Mouse (Mus musculus) lung, postnatal 0 days (tissue): ENCODE results near the gene Sidt2. TPM values are rescaled to one million over a fixed set of nuclear protein-coding genes. Genes with fewer than 3 reads are reported as not detected.

ENCODE experiments used
- ATAC-seq: fragments of 200-750 bp; cut with Nextera tagmentation; 2 replicates; pipeline ENCODE4 v1.8.0; 2017; ENCODE audit warnings: moderate library complexity
- DNase-seq: peaks from one replicate; pipeline ENCODE4 v3.0.0-alpha.2; 2016; ENCODE audit warnings: low spot score
- H3K27ac ChIP-seq: fragments of 300-500 bp; sonication (generic); 2 replicates; pipeline ENCODE4 v1.5.1; 2014; ENCODE audit warnings: antibody characterized with exemption, mild to moderate bottlenecking, low read length, mixed read lengths
- H3K27me3 ChIP-seq: fragments of 300-500 bp; sonication (generic); replicated peaks from 2 replicates; pipeline ENCODE4 v1.6.1; 2014; ENCODE audit warnings: low read length, mixed read lengths; ENCODE audit not compliant: insufficient read depth
- H3K36me3 ChIP-seq: fragments of 300-500 bp; sonication (generic); 2 replicates; pipeline ENCODE4 v1.6.1; 2014; ENCODE audit warnings: low read length, mixed read lengths; ENCODE audit not compliant: insufficient read depth
- H3K4me1 ChIP-seq: fragments of 300-500 bp; sonication (generic); 2 replicates; pipeline ENCODE4 v1.6.1; 2014; ENCODE audit warnings: antibody characterized with exemption, low read depth, low read length, mixed read lengths; ENCODE audit not compliant: insufficient read depth
- H3K4me2 ChIP-seq: fragments of 300-500 bp; sonication (generic); replicated peaks from 2 replicates; pipeline ENCODE4 v1.6.1; 2014; ENCODE audit warnings: low read depth, mild to moderate bottlenecking, low read length, moderate library complexity, mixed read lengths
- H3K4me3 ChIP-seq: fragments of 300-500 bp; sonication (generic); 2 replicates; pipeline ENCODE4 v1.5.1; 2014; ENCODE audit warnings: low read depth, low read length
- H3K9ac ChIP-seq: fragments of 300-500 bp; sonication (generic); replicated peaks from 2 replicates; pipeline ENCODE4 v1.6.1; 2014; ENCODE audit warnings: low read depth, mild to moderate bottlenecking
- H3K9me3 ChIP-seq: fragments of 300-500 bp; sonication (generic); 2 replicates; pipeline ENCODE4 v1.6.1; 2016; ENCODE audit warnings: low read length, mixed read lengths
- CTCF ChIP-seq: IDR thresholded peaks from 2 replicates; pipeline ENCODE4 v1.5.1; 2016; ENCODE audit warnings: antibody characterized with exemption, mild to moderate bottlenecking
- EP300 ChIP-seq: IDR thresholded peaks from 2 replicates; pipeline ENCODE4 v1.6.1; 2016; ENCODE audit warnings: antibody characterized with exemption, mild to moderate bottlenecking, control low read depth
- WGBS: fragments of 180-500 bp; shearing (Covaris S2); extraction: QIAGEN DNeasy Blood & Tissue Kit; methylation state at CpG from one replicate; pipeline ENCODE4 v1.1.7; 2014; 5-methylcytosine and 5-hydroxymethylcytosine counted together
- polyA plus RNA-seq: library from polyadenylated mRNA; unstranded; fragments of >200 nt; fragmentation: Nextera tagmentation; extraction: Ambion mirVana; gene quantifications from 2 replicates; pipeline ENCODE4 v1.2.1, GENCODE M21; 2015

Sidt2 gene
- polyA plus RNA-seq, 1 experiment from 2014 or later, result 58.7 TPM

GRCm38 (mm10) chr9:45983676-45984408, 28.8 kb upstream of the Sidt2 start:
- Histone ChIP-seq H3K4me3 (peak overlapping the region; percentile 94), H3K4me2 (peak overlapping the region; percentile 75), H3K27ac (peak overlapping the region; percentile 93), H3K36me3 (no peaks in the 10 kb centered on the region), H3K27me3 (no peaks in the 10 kb centered on the region), H3K9ac (peak overlapping the region; percentile 82), H3K4me1 (no peaks in the 10 kb centered on the region; the same call in 1 of the 2 replicates), H3K9me3 (no peaks in the 10 kb centered on the region)
- DNase-seq, result peak; percentile 42
- WGBS, result 1% methylated on average over 23 of the region's 23 CpGs
- peak; percentile 20 for ATAC-seq
- TF ChIP-seq CTCF, result peak; percentile 53
- TF ChIP-seq EP300, result no peak

- DNase-seq (no peak), ATAC-seq (no peak)
- TF ChIP-seq EP300, result no peak
- peak; percentile 40 for TF ChIP-seq CTCF
- no peaks in the 10 kb centered on the region; the same call in 1 of the 2 replicates for H3K4me1 ChIP-seq
- H3K27ac ChIP-seq, result no peak overlapping the region
- no peaks in the 10 kb centered on the region for H3K36me3 ChIP-seq
- H3K9me3 ChIP-seq, result no peaks in the 10 kb centered on the region
- H3K4me2 ChIP-seq, result no peak overlapping the region
- H3K9ac ChIP-seq, result no peak overlapping the region
- no peaks in the 10 kb centered on the region for H3K27me3 ChIP-seq
- H3K4me3 ChIP-seq, result no peak overlapping the region
These were observed 26.3 kb upstream of the Sidt2 start for GRCm38 (mm10) chr9:45981331-45981730.

- Histone ChIP-seq H3K27ac (no peak overlapping the region), H3K4me1 (no peaks in the 10 kb centered on the region; the same call in 1 of the 2 replicates), H3K9me3 (no peaks in the 10 kb centered on the region), H3K36me3 (no peaks in the 10 kb centered on the region; the same call in 1 of the 2 replicates), H3K9ac (no peak overlapping the region), H3K4me2 (no peak overlapping the region), H3K27me3 (no peaks in the 10 kb centered on the region), H3K4me3 (no peak overlapping the region)
- 91% methylated on average over 1 of the region's 1 CpGs for WGBS
- ATAC-seq, result no peak
- TF ChIP-seq EP300 (no peak), CTCF (no peak)
- DNase-seq, result no peak
These were observed 25.6 kb upstream of the Sidt2 start for GRCm38 (mm10) chr9:45980611-45981010.

- ATAC-seq, result no peak
- Histone ChIP-seq H3K27ac (no peak overlapping the region), H3K27me3 (no peaks in the 10 kb centered on the region), H3K36me3 (no peaks in the 10 kb centered on the region; the same call in 1 of the 2 replicates), H3K9ac (no peak overlapping the region), H3K4me1 (no peaks in the 10 kb centered on the region; the same call in 1 of the 2 replicates), H3K4me2 (no peak overlapping the region), H3K4me3 (no peak overlapping the region), H3K9me3 (no peaks in the 10 kb centered on the region)
- TF ChIP-seq EP300 (no peak), CTCF (no peak)
- WGBS, result 88% methylated on average over 2 of the region's 2 CpGs
- no peak for DNase-seq
These were observed 24.7 kb upstream of the Sidt2 start for GRCm38 (mm10) chr9:45979778-45980177.

- TF ChIP-seq CTCF (peak; percentile 47), EP300 (no peak)
- Histone ChIP-seq H3K4me2 (no peak overlapping the region), H3K9me3 (no peaks in the 10 kb centered on the region), H3K9ac (no peak overlapping the region), H3K4me1 (no peaks in the 10 kb centered on the region), H3K27me3 (no peaks in the 10 kb centered on the region), H3K4me3 (no peak overlapping the region), H3K27ac (no peak overlapping the region), H3K36me3 (no peaks in the 10 kb centered on the region; the same call in 1 of the 2 replicates)
- no peak for ATAC-seq
- DNase-seq, result no peak
- WGBS, result 77% methylated on average over 2 of the region's 2 CpGs
These were observed 21.8 kb upstream of the Sidt2 start for GRCm38 (mm10) chr9:45976884-45977283.

- Histone ChIP-seq H3K4me1 (0 out of 2 replicates have a peak, but pooled peaks cover 2% of the 10 kb centered on the region), H3K4me2 (no peak overlapping the region), H3K9me3 (no peaks in the 10 kb centered on the region), H3K4me3 (no peak overlapping the region), H3K9ac (no peak overlapping the region), H3K36me3 (peaks cover 15% of the 10 kb centered on the region; the same call in 1 of the 2 replicates), H3K27me3 (no peaks in the 10 kb centered on the region), H3K27ac (no peak overlapping the region)
- DNase-seq, result no peak
- TF ChIP-seq EP300 (no peak), CTCF (no peak)
- ATAC-seq, result no peak
- WGBS, result 77% methylated on average over 6 of the region's 6 CpGs
These were observed 8.5 kb upstream of the Sidt2 start for GRCm38 (mm10) chr9:45963577-45963976.
